Mouse (Mus musculus): Measurements from ENCODE around the gene Stk33.

GRCm38 (mm10) chr7:109381131-109381530 is 57.8 kb downstream of the Stk33 start:
- no peak for TF ChIP-seq POLR2A (IDR thresholded peaks at IDR 0.05; ENCODE audit: low read depth, low read length)
- TF ChIP-seq CTCF (IDR thresholded peaks at IDR 0.05; ENCODE audit: borderline replicate concordance, insufficient read depth, low read length), result no peak
